Mouse (Mus musculus): Measurements from ENCODE around the gene Cisd2.

GRCm38 (mm10) chr3:135440621-135441020, 16.9 kb upstream of the Cisd2 start:
- no peak for TF ChIP-seq CTCF (IDR thresholded peaks at IDR 0.05; ENCODE audit: low read depth)
- no peak for TF ChIP-seq EP300 (IDR thresholded peaks at IDR 0.05; ENCODE audit: low read depth)
